Mouse (Mus musculus): ENCODE results near the gene Pes1. TPM values are rescaled to one million over a fixed set of nuclear protein-coding genes. Genes with fewer than 3 reads are reported as not detected.
"Not testable (repeated sequence)": the region's sequence is repeated elsewhere in the genome, so short reads cannot be mapped to it uniquely, and the experiment has no call there.

The Pes1 gene
- total RNA-seq, 2 experiments from 2014 or later: 32.2 to 37.1 TPM

GRCm38 (mm10) chr11:3997978-3998720, 34.4 kb downstream of the Pes1 start:
- intact Hi-C loops (cut with DNase I; ENCODE audit: low total_unique reads): no loop called here
- DNase-seq: no peak

- intact Hi-C loops (cut with DNase I; ENCODE audit: low total_unique reads): no loop called here
- DNase-seq: no peak
These were observed 35.8 kb downstream of the Pes1 start for GRCm38 (mm10) chr11:3999547-3999946.

GRCm38 (mm10) chr11:4001603-4002002, 37.8 kb downstream of the Pes1 start:
- intact Hi-C loops (cut with DNase I; ENCODE audit: low total_unique reads): loop anchor here (2.0 kb wide), 1 partner anchor 81 kb away; no protein-coding TSS in a partner anchor
- peak; percentile 59 for DNase-seq

- intact Hi-C loops (cut with DNase I; ENCODE audit: low total_unique reads): no loop called here
- no peak for DNase-seq
These were observed 41.5 kb downstream of the Pes1 start for GRCm38 (mm10) chr11:4005220-4005805.

GRCm38 (mm10) chr11:4006462-4006861, 42.7 kb downstream of the Pes1 start:
- intact Hi-C loops (cut with DNase I; ENCODE audit: low total_unique reads): no loop called here

GRCm38 (mm10) chr11:4012616-4013015, 48.8 kb downstream of the Pes1 start:
- intact Hi-C loops (cut with DNase I; ENCODE audit: low total_unique reads): no loop called here
- DNase-seq: no peak

More at GRCm38 (mm10) chr11:4006462-4006861, 42.7 kb downstream of the Pes1 start:
- DNase-seq: no peak

GRCm38 (mm10) chr11:4015796-4016195, 52.0 kb downstream of the Pes1 start:
- intact Hi-C loops (cut with DNase I; ENCODE audit: low total_unique reads): not testable (repeated sequence)

GRCm38 (mm10) chr11:4022111-4022510, 58.3 kb downstream of the Pes1 start:
- intact Hi-C loops (cut with DNase I; ENCODE audit: low total_unique reads); DNase-seq: not testable (repeated sequence)

More at GRCm38 (mm10) chr11:4015796-4016195, 52.0 kb downstream of the Pes1 start:
- not testable (repeated sequence) for DNase-seq

GRCm38 (mm10) chr11:4023321-4023720, 59.5 kb downstream of the Pes1 start:
- no peak for DNase-seq
- intact Hi-C loops (cut with DNase I; ENCODE audit: low total_unique reads): no loop called here

- no peak for DNase-seq
- intact Hi-C loops (cut with DNase I; ENCODE audit: low total_unique reads): no loop called here
These were observed 63.3 kb downstream of the Pes1 start for GRCm38 (mm10) chr11:4027066-4027465.

GRCm38 (mm10) chr11:4027561-4028334, 64.0 kb downstream of the Pes1 start:
- DNase-seq: no peak

GRCm38 (mm10) chr11:4029343-4029742, 65.6 kb downstream of the Pes1 start:
- intact Hi-C loops (cut with DNase I; ENCODE audit: low total_unique reads): no loop called here

More at GRCm38 (mm10) chr11:4027561-4028334, 64.0 kb downstream of the Pes1 start:
- intact Hi-C loops (cut with DNase I; ENCODE audit: low total_unique reads): no loop called here

More at GRCm38 (mm10) chr11:4029343-4029742, 65.6 kb downstream of the Pes1 start:
- DNase-seq: no peak

Other genes with a start within 250 kb of the Pes1 start
- under 1 TPM; 0.45 to 0.47 TPM for gene Osbp2, start 100.1 kb upstream of the Pes1 start, total RNA-seq (2021)
- gene 4921536K21Rik, start 68.9 kb upstream of the Pes1 start, total RNA-seq (2021): under 1 TPM; 0.10 to 0.11 TPM
- gene Dusp18, start 68.7 kb upstream of the Pes1 start, total RNA-seq (2021): 1 to 10 TPM; 2.7 to 4.0 TPM
- 10 to 100 TPM; 17.4 to 20.3 TPM for gene Slc35e4, start 49.3 kb upstream of the Pes1 start, total RNA-seq (2021)
- 10 to 100 TPM; 18.8 to 22.8 TPM for gene Tcn2, start 31.8 kb upstream of the Pes1 start, total RNA-seq (2021)
- not detected for gene 4930556J24Rik, start 12.8 kb downstream of the Pes1 start, total RNA-seq (2021)
- gene Gal3st1, start 19.7 kb downstream of the Pes1 start, total RNA-seq (2021): 1 to 10 TPM; 1.1 to 3.0 TPM
- not detected for gene Sec14l4, start 67.5 kb downstream of the Pes1 start, total RNA-seq (2021)
- not detected for gene Sec14l3, start 100.9 kb downstream of the Pes1 start, total RNA-seq (2021)
- 10 to 100 TPM; 40.8 to 47.8 TPM for gene Mtfp1, start 131.5 kb downstream of the Pes1 start, total RNA-seq (2021)
- gene Sec14l2, start 159.4 kb downstream of the Pes1 start, total RNA-seq (2021): under 1 TPM; 0.95 to 0.96 TPM
- 1 to 10 TPM; 6.3 to 8.7 TPM for gene Rnf215, start 171.2 kb downstream of the Pes1 start, total RNA-seq (2021)
- gene Ccdc157, start 196.3 kb downstream of the Pes1 start, total RNA-seq (2021): 1 to 10 TPM; 3.3 to 5.6 TPM
- gene Sf3a1, start 196.4 kb downstream of the Pes1 start, total RNA-seq (2021): 10 to 100 TPM; 17.1 to 22.8 TPM
- gene Tbc1d10a, start 222.8 kb downstream of the Pes1 start, total RNA-seq (2021): 1 to 10 TPM; 5.3 to 5.4 TPM

Data from gastrocnemius, postnatal 14 days (tissue).